Mouse (Mus musculus): ENCODE measurements at regions not wholly inside any gene's neighbourhood (a gene's known extent, or its start where the extent isn't known, plus 50 kb on each side); places are given as distances from the start of the nearest gene placed in this dataset.
"Not testable (repeated sequence)": the region's sequence is repeated elsewhere in the genome, so short reads cannot be mapped to it uniquely, and the experiment has no call there.

DNA sequence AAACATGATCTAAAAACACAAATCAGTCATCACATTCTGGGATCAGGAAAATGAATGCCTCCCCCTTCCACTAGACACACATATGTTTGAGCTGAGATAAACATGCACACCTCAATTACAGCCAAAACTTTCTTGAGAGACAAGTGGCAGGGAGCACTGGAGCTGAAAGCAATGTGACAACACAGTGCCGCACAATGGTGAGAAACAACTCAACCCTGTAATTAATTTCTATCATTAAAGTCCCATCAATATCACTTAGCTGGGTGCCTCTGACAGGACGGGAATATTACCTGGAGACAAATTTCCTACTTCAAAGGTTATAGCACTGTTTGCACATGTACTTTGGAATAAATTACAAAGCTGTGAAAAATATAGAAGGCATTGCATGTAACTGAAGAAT, 381.2 kb upstream of the Amd2 start:
- DNase-seq = peak; percentile 1

DNA sequence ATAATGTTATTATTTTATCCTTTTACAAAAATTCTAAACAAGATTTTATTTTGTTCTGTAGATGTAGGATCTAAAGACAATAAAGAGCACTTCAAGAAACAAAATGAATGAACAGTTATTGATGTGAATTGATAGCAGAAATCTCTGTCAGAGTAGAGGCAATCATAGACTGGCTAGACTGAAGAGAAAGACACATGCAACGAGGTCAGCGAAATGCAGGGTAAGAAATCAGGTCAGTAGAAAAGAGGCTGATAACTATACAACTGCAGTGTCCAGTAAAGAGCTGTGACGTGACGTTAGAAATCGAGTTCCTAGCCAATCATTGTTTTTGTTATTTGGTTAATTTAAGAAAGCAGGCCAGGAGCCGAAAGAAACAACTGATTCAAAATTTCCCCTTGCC, 343.0 kb upstream of the Amd2 start:
- no peak for DNase-seq

DNA sequence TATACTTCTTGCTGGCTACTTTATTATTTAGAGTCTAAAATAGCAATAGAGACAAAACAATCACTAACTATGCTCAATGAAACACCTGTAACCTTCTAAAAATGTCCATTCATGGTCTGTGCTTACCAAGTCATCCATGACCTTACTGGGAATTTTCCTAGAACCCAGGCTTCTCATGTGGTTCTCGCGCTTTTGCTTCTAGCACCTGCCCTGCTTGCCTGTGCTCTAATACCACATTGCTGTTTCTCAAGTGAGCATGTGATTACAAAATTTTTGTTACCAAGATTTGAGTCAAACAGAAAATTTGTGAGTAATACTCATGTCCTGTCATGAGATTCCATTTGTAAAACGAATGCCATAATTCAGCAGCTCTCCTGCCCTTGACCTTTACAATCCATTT, 324.8 kb upstream of the Amd2 start:
- no peak for DNase-seq

DNA sequence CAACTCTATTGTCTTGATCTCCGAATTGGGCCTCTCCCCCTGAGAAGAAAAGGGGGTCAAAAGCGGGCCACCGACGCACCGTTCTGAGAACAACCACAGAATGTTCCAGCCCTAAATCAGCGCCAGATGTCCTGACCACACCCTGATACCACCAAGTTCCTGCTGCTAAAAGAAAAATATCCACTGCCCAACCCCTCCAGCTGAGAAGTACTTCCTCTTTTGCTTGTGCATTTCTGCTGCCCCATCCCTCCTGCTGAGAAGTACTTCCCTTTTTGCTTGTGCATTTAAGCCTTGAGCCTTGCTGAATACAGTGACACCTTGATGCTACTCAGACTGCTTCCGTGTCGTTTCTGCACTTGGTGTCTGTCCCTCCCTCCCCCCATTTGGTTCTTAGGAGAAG, 287.2 kb upstream of the Amd2 start:
- DNase-seq = not testable (repeated sequence)

DNA sequence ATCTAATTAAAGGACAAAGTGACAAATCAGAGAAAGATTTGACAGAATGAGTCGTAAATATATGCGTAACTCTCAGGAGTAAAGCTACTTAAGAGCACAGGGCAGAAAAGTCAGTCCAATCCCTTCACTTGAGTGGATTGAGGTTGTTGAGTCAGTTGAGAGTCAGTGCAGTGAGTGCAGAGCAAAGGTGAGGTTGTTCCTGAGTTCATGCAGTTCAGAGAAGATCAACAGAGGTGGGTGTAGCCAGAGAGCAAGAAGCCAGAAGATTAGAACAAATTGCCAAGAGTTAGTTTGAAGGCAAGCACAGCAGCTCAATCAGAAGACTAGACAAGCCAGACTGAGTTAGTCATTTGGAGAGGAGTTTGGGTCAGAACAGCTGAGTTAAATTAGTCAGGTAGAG, 237.4 kb upstream of the Amd2 start:
- DNase-seq = no peak

DNA sequence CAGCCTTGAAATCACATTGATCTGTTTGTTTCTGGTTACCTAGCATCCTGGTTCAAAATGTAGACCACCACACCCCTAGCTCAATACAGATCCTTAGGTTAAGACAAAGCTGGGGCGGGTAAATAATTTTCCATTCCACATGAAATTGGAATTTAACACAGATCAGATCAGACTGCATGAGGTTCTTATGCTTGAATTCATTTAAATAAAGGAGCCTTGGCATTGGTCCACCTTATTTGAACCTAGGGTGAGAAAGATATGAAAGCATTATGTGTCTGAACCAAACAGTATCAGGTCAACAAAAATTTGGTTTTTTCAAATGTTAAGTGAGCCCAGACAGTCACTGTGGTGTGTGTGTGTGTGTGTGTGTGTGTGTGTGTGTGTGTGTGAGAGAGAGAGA, 234.3 kb upstream of the Amd2 start:
- DNase-seq = no peak

DNA sequence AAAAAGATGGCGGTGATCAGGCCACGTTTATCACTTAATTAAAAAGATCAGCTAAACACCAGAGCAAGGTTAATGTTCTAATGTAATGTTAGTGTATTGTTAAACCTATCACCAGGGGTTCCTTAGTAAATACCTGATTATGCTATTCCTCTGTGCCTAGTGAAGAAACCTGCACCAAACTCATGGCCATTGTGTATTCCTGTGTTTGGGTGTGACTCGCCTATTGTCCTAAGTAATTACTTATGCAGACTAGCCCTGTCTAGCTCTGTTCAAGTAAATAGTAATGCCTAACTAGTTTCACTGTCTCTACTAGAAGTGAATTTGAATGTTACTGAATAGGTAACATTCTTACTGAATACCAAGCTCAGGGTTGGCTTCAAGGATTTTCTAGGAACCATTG, 231.6 kb upstream of the Amd2 start:
- no peak for DNase-seq

DNA sequence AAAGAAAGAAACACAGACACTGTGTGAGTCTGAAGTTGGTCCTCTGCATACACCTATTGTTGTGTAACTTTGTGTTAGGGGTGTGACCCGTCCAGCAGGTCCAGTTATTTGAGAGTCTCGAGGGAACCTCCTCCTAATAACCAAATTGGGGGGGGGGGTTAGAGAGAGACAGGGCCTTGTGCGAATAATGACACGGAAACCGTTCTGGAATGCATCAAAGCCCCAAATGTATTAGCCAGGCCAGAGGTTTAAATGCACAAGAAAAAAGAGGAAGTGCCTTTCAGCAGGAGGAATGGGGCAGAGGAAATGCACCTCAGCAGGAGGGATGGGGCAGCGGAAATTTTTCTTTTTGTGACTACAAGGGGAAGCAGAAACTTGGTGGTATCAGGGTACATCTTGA, 228.9 kb upstream of the Amd2 start:
- no peak for DNase-seq
